Mouse (Mus musculus) liver, adult 2 months (tissue): ENCODE measurements around the gene Dynll2. TPM values are rescaled to one million over a fixed set of nuclear protein-coding genes. Genes with fewer than 3 reads are reported as not detected.
"Not testable (repeated sequence)": the region's sequence is repeated elsewhere in the genome, so short reads cannot be mapped to it uniquely, and the experiment has no call there.

Source experiments
- DNase-seq: peaks from one replicate; pipeline ENCODE4 v3.0.0-alpha.2; 2011; ENCODE audit warnings: low read depth, low spot score; ENCODE audit errors: extremely low read depth
- H3K27ac ChIP-seq: fragments of 200-500 bp; replicated peaks from 2 replicates; pipeline ENCODE4 v1.5.1; 2012; ENCODE audit warnings: low read depth, mild to moderate bottlenecking, control low read depth, inconsistent platforms, low read length; ENCODE audit not compliant: insufficient read depth
- H3K27me3 ChIP-seq: fragments of 200-500 bp; 2 replicates; pipeline ENCODE4 v1.6.1; 2012; ENCODE audit warnings: mild to moderate bottlenecking, moderate library complexity, low read length, inconsistent platforms; ENCODE audit not compliant: control insufficient read depth, insufficient read depth
- H3K36me3 ChIP-seq: fragments of 200-500 bp; 2 replicates; pipeline ENCODE4 v1.6.1; 2012; ENCODE audit warnings: low read length, inconsistent platforms; ENCODE audit not compliant: control insufficient read depth, insufficient read depth
- H3K4me1 ChIP-seq: fragments of 200-500 bp; 2 replicates; pipeline ENCODE4 v1.6.1; 2011; ENCODE audit warnings: low read length; ENCODE audit not compliant: control insufficient read depth, insufficient read depth
- H3K4me3 ChIP-seq: fragments of 200-500 bp; 2 replicates; pipeline ENCODE4 v1.5.1; 2011; ENCODE audit warnings: low read depth, mild to moderate bottlenecking, control low read depth, low read length, moderate library complexity; ENCODE audit not compliant: insufficient read depth
- H3K79me2 ChIP-seq: fragments of 200-500 bp; 2 replicates; pipeline ENCODE4 v1.6.1; 2012; ENCODE audit warnings: inconsistent platforms, mild to moderate bottlenecking, low read length, moderate library complexity; ENCODE audit not compliant: control insufficient read depth, insufficient read depth
- H3K9ac ChIP-seq: fragments of 200-500 bp; 2 replicates; pipeline ENCODE4 v1.6.1; 2012; ENCODE audit warnings: low read depth, mild to moderate bottlenecking, control low read depth, inconsistent platforms, low read length
- CTCF ChIP-seq: fragments of 200-500 bp; IDR thresholded peaks from 2 replicates; pipeline ENCODE4 v1.5.1; 2011; ENCODE audit warnings: low read depth, low read length, control low read depth
- POLR2A ChIP-seq: fragments of 200-500 bp; IDR thresholded peaks from 2 replicates; pipeline ENCODE4 v1.6.1; 2011; ENCODE audit warnings: low read length, control low read depth; ENCODE audit not compliant: insufficient read depth; ENCODE audit errors: extremely low read depth
- WGBS: fragments of 180-500 bp; shearing (Covaris S2); methylation state at CpG from one replicate; pipeline ENCODE4 v1.1.7; 2018; 5-methylcytosine and 5-hydroxymethylcytosine counted together
- polyA plus RNA-seq: library from polyadenylated mRNA; depleted of rRNA; stranded (reverse); fragments of >200 nt; gene quantifications from 2 replicates; pipeline ENCODE4 v1.2.3, GENCODE M21; 2012
- total RNA-seq: library from RNA; depleted of rRNA; stranded (reverse); fragments of >200 nt; gene quantifications from 2 replicates; pipeline ENCODE4 v1.2.3, GENCODE M21; 2014

The Dynll2 gene
- total and polyA plus RNA-seq, 2 experiments = 24.8 to 112 TPM

GRCm38 (mm10) chr11:87986141-87986741, 1.1 kb downstream of the Dynll2 start:
- WGBS = under 1% methylated on average over 13 of the region's 13 CpGs
- DNase-seq = peak; percentile 89
- H3K4me3 ChIP-seq = peak overlapping the region; percentile 100
- peaks cover 30% of the 10 kb centered on the region for H3K79me2 ChIP-seq
- H3K27ac ChIP-seq = peak overlapping the region; percentile 100
- H3K9ac ChIP-seq = peak overlapping the region; percentile 100
- peaks cover 18% of the 10 kb centered on the region for H3K4me1 ChIP-seq
- H3K36me3 ChIP-seq = peaks cover 22% of the 10 kb centered on the region
- 0 out of 2 replicates have a peak, but pooled peaks have one; percentile 26 for TF ChIP-seq POLR2A
- TF ChIP-seq CTCF = no peak
- no peaks in the 10 kb centered on the region for H3K27me3 ChIP-seq

- H3K4me1 ChIP-seq = peaks cover 17% of the 10 kb centered on the region
- DNase-seq = no peak
- H3K79me2 ChIP-seq = peaks cover 30% of the 10 kb centered on the region
- H3K27ac ChIP-seq = peak overlapping the region; percentile 100
- H3K9ac ChIP-seq = peak overlapping the region; percentile 59
- TF ChIP-seq CTCF (no peak), POLR2A (no peak)
- no peaks in the 10 kb centered on the region for H3K27me3 ChIP-seq
- 21% methylated on average over 9 of the region's 9 CpGs for WGBS
- H3K36me3 ChIP-seq = peaks cover 28% of the 10 kb centered on the region
- H3K4me3 ChIP-seq = peak overlapping the region; percentile 26; the same call in 1 of the 2 replicates
Measured at GRCm38 (mm10) chr11:87985643-87986042, 1.7 kb downstream of the Dynll2 start.

- TF ChIP-seq CTCF (no peak), POLR2A (no peak)
- H3K27ac ChIP-seq = 0 out of 2 replicates have a peak overlapping the region, but pooled peaks have one; percentile 36
- H3K27me3 ChIP-seq = no peaks in the 10 kb centered on the region
- no peak overlapping the region; the same call in 1 of the 2 replicates for H3K9ac ChIP-seq
- DNase-seq = peak; percentile 93
- peaks cover 38% of the 10 kb centered on the region for H3K36me3 ChIP-seq
- no peak overlapping the region for H3K4me3 ChIP-seq
- 32% methylated on average over 3 of the region's 3 CpGs for WGBS
- peaks cover 30% of the 10 kb centered on the region for H3K79me2 ChIP-seq
- H3K4me1 ChIP-seq = peaks cover 17% of the 10 kb centered on the region
Measured at GRCm38 (mm10) chr11:87984571-87984970, 2.8 kb downstream of the Dynll2 start.

- H3K27me3 ChIP-seq = no peaks in the 10 kb centered on the region
- no peak for DNase-seq
- H3K4me3 ChIP-seq = no peak overlapping the region
- no peak overlapping the region for H3K27ac ChIP-seq
- H3K79me2 ChIP-seq = peaks cover 10% of the 10 kb centered on the region
- 71% methylated on average over 4 of the region's 4 CpGs for WGBS
- peaks cover 5% of the 10 kb centered on the region for H3K4me1 ChIP-seq
- no peak for TF ChIP-seq CTCF
- no peak for TF ChIP-seq POLR2A
- peaks cover 40% of the 10 kb centered on the region for H3K36me3 ChIP-seq
- H3K9ac ChIP-seq = no peak overlapping the region
Measured at GRCm38 (mm10) chr11:87978905-87979304, 8.4 kb downstream of the Dynll2 start.

GRCm38 (mm10) chr11:87977021-87977420, 10.3 kb downstream of the Dynll2 start:
- 72% methylated on average over 8 of the region's 8 CpGs for WGBS
- not testable (repeated sequence) for DNase-seq

GRCm38 (mm10) chr11:87974477-87975181, 12.7 kb downstream of the Dynll2 start:
- no peak overlapping the region for H3K9ac ChIP-seq
- WGBS = 16% methylated on average over 11 of the region's 11 CpGs

More at GRCm38 (mm10) chr11:87977021-87977420, 10.3 kb downstream of the Dynll2 start:
- H3K4me1 ChIP-seq, H3K9ac ChIP-seq, H3K79me2 ChIP-seq, H3K27ac ChIP-seq, H3K4me3 ChIP-seq, H3K27me3 ChIP-seq: not testable (repeated sequence)
- peaks cover 26% of the 10 kb centered on the region for H3K36me3 ChIP-seq

More at GRCm38 (mm10) chr11:87974477-87975181, 12.7 kb downstream of the Dynll2 start:
- TF ChIP-seq CTCF (peak; percentile 86), POLR2A (no peak)
- Histone ChIP-seq H3K4me3 (no peak overlapping the region), H3K27me3 (no peaks in the 10 kb centered on the region), H3K36me3 (peaks cover 3% of the 10 kb centered on the region; the same call in 1 of the 2 replicates), H3K79me2 (no peaks in the 10 kb centered on the region), H3K27ac (no peak overlapping the region), H3K4me1 (no peaks in the 10 kb centered on the region)
- peak; percentile 54 for DNase-seq
